Mouse (Mus musculus) embryonic fibroblast, embryonic 13.5 days (primary cell): ENCODE measurements around the gene Map3k1.

ENCODE experiments used
- CTCF ChIP-seq: IDR thresholded peaks from 2 replicates; pipeline ENCODE4 v1.5.1; 2011; ENCODE audit warnings: mild to moderate bottlenecking, control low read depth, low read length, moderate library complexity, borderline replicate concordance; ENCODE audit not compliant: insufficient read depth
- POLR2A ChIP-seq: IDR thresholded peaks from 2 replicates; pipeline ENCODE4 v1.6.1; 2011; ENCODE audit warnings: low read depth, mild to moderate bottlenecking, control low read depth, low read length, moderate library complexity

GRCm38 (mm10) chr13:111845471-111845870, 36.7 kb upstream of the Map3k1 start:
- TF ChIP-seq POLR2A (no peak), CTCF (no peak)
